Mouse (Mus musculus) right cerebral cortex, postnatal 25 days (tissue): ENCODE data around the gene Hinfp.
A peak's percentile ranks its signal among the peaks of the same experiment; 100 is the strongest.
"Not testable (repeated sequence)": the region's sequence is repeated elsewhere in the genome, so short reads cannot be mapped to it uniquely, and the experiment has no call there.

Source experiments
- DNase-seq: peaks from one replicate; pipeline ENCODE4 v3.0.0; 2022

Hinfp gene

GRCm38 (mm10) chr9:44309756-44310155, 4.3 kb upstream of the Hinfp start:
- DNase-seq = no peak

GRCm38 (mm10) chr9:44307248-44307647, 1.8 kb upstream of the Hinfp start:
- DNase-seq = no peak

GRCm38 (mm10) chr9:44306532-44306931, 1.1 kb upstream of the Hinfp start:
- DNase-seq = no peak

DNA sequence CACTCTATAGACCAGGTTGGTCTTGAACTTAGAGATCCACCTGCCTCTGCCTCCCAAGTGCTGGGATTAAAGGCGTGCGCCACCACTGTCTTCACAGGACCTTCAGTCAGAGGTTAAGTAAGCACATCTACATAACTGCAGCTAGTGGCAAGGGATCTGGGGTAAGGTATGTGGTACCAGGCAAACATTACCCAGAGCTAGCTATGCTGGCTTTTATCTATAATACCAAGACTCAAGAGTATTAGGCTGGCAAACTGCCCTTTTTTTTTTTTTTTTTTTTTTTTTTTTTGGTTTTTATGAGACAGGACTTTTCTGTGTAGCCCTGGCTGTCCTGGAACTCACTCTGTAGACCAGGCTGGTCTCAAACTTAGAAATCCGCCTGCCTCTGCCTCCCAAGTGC, 5.5 kb downstream of the Hinfp start:
- not testable (repeated sequence) for DNase-seq

GRCm38 (mm10) chr9:44292490-44292889, 13.0 kb downstream of the Hinfp start:
- DNase-seq = no peak

DNA sequence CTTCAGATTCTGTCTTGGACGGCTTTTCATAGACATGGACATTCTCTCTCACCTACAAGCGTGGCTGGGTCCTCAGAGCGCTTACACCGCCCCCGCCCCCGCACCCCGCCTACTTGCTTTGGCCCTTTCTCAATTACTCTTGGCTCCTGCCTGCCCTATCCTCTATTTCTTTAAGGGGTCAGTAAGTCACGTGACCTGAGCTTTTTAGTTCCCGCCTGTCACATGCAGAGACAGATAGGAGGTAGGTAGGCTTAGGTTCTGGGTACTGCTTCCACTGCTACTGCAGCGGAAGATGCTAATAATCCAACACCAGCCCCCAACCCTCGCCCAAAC, 16.5 kb downstream of the Hinfp start:
- no peak for DNase-seq

DNA sequence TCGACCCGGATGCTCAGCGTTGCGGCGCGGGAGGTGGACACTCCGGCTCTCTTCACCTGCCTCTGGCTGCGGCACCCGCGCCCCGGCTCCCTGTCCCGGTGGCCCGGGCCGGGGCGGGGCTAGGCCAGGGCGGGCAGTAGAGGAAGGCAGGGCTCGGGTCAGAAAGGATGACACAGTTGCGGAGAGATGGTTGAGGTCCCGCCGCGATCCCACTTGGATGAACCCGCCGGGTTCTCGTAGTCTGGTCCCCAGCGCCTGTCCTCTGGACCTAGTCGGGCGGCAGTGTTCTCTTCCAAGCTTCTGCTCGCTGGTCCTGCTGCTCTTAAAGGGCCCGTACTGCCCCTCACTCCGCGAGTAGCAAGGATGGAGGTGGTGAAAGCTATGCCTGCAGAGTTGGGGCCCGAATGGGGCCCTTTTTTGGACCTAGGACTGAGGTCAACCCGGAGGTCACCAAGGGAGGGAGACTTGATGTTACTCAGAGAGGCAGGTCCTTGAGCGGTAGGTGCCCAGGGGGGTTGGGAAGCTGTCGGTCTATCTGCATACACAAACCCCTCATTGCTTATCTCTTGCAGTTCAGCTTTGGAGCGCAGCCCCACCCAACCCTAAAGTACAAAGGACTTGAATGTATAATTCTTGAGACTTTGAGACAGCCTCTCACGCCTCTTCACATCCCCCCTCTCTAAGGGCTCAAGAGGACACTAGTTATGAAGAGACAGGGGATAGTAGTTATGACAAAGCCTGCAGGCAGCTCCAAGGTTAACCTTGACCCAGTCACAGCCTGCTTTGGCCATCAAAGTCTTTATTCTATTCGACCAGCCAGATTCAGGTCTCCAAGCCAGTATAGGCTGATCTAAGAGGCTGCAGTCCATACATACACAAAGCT, 17.2 kb downstream of the Hinfp start, which contains the start of gene Abcg4:
Gene Abcg4 (minus strand): TSS at position 540 of the 883 bp plus-strand sequence.
- DNase-seq = peak; percentile 69

DNA sequence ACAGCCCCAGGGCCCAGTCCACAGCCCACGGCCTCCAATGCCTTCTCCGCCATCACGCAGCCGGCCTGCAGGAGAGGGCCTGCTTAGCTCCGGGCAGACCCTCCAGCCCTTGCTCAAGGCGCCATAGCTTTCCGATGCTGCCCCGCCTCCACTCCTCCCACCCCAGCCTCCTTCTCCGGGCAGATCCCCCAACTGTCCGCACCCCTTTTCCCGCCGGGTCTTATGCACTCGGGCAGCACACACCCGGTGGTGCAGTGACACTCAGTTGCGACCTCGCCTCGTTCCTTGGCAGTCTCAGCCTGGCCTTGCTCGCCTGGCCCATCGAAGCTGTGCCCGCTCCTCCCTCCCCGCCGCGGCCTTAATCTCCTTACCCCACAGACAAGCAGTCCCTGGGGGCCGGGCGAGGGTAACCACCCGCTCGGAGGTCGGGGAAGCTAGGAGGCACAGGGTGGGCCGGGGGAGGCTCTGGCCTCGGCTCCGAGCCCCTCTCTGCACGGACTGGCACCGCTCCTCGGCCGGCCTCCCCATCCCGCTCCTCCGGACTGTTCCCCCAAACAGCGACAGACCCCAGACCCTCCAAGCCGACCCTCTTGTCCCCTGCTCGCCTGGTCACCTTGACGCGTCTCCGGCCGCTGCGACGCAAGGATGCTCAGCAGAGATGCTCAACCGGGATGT, 17.9 kb downstream of the Hinfp start:
- peak; percentile 49 for DNase-seq

DNA sequence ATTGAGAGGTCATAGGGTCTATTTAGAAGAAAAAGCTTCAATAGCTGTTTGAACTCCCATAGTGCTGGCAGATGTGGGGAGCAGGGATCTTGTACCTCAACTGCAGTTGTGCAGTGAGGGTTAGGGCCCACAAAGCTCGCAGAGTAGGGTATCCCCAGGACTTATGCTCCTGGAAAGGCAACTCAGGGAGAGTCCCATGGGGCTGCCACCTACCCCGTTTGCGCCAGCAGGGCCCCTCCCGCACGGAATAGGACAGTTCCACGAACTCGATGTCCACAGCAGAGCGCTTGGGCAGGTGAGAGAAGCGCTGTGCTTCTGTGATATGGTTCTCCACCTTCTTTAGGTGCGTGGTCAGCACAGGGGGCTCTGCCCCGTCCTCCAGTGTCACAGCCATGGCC, 18.5 kb downstream of the Hinfp start:
- no peak for DNase-seq

- no peak for DNase-seq
Observed at GRCm38 (mm10) chr9:44286256-44286850, 19.1 kb downstream of the Hinfp start.

DNA sequence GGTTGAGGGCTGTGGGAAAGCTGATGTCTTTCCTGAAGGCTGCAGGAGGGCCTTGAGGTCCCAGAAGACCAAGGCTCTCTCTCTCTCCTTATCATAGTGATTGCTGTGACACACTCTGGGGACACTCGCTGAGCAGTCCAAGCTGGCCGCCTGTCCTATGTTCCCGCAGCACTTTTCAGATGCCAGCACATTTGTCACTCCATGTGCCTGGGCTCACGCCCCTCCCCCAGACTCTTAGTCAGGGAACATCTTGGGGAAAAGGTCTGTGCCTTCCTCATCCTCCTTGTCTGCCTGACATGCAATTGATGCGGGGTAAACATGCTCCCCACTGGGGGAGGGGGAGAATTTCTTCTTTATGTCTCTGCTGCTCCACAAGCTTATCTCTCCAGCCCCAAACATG, 22.3 kb downstream of the Hinfp start:
- no peak for DNase-seq

- DNase-seq = no peak
Observed at GRCm38 (mm10) chr9:44269973-44270372, 35.5 kb downstream of the Hinfp start.

GRCm38 (mm10) chr9:44269077-44269476, 36.4 kb downstream of the Hinfp start:
- no peak for DNase-seq

GRCm38 (mm10) chr9:44268432-44268831, 37.0 kb downstream of the Hinfp start, which contains the start of gene Nlrx1:
TSS of gene Nlrx1 (minus strand) at chr9:44268599.
- no peak for DNase-seq

DNA sequence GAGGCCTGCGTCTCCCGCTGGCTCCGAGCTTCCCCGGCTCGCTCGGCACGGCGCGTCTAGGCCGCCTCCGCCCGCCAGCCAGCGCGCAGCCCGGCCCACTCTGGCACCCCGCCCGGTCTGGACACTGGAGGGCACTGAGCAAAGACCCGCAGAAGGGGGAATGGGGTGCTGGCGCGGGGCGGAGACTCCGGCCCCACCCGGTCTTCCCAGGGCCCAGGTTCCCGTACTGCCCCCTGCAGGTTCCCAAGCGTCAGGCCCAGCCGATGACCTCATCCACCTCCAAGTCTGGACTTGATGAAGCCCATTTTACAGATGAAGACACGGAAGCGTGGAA, 37.5 kb downstream of the Hinfp start:
- peak; percentile 84 for DNase-seq

DNA sequence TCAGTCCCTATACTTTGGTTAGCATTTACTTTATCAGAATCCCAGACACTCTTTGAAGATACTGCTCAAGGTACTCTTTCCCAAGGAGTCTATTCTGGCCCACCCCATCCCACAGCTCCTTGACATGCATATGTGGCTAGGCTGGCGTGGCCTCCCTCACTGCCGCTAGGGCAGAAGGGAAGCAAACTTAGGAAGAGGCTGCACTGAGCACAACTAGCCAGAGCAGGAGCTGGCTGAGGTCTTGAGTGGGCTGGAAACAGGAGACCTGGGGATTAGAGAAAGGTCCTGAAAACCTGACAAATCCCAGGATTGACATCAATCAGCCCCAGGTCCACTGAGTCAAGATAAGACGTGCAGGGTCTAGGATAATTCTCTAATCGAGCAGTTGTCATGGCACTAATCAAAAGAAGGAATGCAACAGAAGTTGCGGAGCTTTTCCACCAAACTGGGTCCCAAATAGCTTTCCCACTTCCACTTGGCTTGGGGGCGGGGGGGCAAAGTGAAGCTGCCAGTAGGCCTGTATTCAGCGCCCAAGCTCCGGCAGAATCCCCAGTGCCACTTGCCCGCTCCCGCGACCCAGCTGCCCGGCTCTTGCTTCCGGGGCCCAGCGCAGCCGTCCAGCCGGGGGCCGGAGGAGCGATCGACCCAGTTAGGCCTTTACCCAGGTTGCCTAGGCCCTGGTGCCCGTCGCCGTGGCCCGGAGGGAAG, 38.0 kb downstream of the Hinfp start:
- no peak for DNase-seq

DNA sequence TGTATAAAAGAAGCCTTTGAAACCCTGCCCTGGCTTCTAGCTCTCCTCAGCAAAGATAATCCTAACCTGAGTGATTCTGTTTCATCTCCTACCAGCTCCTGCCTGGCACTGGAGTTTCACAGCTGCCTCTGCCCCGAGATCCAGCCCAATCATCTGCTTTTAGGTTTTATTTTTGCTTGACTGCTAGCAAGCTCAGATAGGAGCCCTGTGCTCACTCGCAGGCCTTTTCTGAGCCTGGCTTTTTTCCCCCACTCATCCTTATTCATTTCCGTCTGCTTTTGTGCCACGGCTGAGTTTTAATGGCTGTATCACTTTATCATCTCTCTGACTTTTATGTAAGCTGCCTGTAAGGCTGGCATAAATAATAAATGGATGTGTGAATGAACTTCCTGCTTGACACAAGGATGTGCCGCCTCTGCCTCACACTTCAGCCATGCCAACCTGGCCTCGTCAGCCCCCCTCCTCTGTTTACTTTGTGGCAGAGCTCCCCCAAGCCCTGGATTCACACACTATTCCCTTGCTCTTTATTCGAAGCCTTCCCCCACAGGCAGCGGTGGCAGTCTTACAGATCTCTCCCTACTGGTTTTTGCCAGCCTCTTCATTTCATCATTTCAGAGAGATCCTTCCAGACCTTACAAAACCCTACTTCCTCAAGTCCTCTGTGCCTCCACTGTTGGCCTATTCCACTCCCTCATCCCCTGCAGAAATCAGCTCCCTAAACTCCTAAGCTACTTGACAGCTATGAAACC, 38.8 kb downstream of the Hinfp start:
- peak; percentile 46 for DNase-seq

DNA sequence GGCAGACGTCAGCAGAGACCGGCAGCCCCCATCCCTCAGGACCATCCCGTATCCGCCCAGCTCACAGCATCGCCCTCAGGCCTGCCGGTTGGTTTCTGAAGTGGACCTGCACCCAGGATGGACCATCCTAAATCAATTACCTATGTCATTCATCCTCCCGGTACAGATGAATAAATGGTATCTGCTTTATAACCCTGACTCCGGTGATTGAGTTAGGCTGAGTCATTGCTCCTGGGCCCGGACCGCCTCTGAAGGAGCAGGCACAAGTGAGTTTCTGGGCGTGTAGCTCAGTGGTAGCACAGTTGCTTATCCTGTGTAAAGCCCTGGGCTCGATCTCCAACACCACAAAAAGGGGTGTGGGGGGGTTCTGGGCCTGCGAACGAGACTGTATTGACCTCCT, 44.1 kb downstream of the Hinfp start:
- no peak for DNase-seq

- no peak for DNase-seq
Observed at GRCm38 (mm10) chr9:44259014-44259413, 46.5 kb downstream of the Hinfp start.

DNA sequence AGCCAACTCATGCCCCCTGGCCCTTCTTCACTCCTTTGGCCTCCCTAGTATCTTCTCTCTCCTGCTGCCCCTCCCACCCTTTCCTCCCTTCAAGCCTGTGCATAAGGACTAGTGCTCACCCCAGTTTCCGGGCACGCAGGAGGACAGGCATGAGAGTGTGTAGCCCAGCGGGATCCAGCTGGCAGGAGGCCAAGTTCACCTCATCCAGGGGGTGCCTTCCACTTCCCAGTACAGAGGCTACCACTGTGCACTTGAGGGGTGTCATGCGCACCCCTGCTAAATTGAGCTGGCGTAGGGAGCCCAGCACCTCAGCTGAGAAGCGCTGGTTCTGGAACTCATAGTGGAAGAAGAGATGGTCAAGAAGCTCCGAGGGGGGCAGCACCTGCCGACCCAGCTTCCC, 49.3 kb downstream of the Hinfp start:
- no peak for DNase-seq

DNA sequence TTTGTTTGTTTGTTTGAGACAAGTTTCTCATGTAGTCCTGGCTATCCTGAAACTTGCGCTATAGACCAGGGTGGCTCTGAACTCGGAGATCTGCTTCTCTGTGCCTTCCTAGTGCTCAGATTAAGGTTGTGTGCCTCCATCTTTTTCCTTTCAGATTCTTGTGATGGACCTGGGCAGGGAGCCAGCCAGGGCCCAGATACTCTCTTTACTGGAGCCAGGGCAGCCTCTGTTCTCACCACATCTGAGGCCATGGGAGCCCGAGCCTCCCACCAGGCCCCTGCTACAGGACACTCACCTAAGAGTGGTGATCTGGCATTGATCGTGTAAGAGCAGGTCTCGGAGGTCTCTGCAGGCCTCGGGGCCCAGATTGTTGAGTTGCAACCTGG, 50.3 kb downstream of the Hinfp start:
- DNase-seq = no peak

GRCm38 (mm10) chr9:44254508-44255135, 50.8 kb downstream of the Hinfp start:
- DNase-seq = no peak
